ENCODE assay signal across 16 mouse cellular contexts in genomic region chr2:49927362-49927761, GRCm38 (mm10).
DNase-seq lines count a peak whose midpoint lies in the region; ATAC-seq lines count a peak whose summit lies in the region.
"Had no signal": no experiment of that assay in that cellular context is flagged by ENCODE, and none has a peak within 500 bp of the region (broad histone marks: within the 10 kb centered on the region; RNA-seq: fewer than 3 reads in every experiment).

No protein-coding gene starts in this region.

- ATAC-seq in granulocyte monocyte progenitor cell, adult 5-6 weeks (replicated peaks; ENCODE audit: poor library complexity, severe bottlenecking) = peak; percentile 96
- ATAC-seq in megakaryocyte progenitor cell, adult 5-6 weeks (replicated peaks; ENCODE audit: poor library complexity) = peak; percentile 94
- ATAC-seq: forebrain, embryonic 13.5 days; forebrain, embryonic 15.5 days; forebrain, postnatal 0 days had no signal

- peak; percentile 7 for DNase-seq in 416B (ENCODE audit: low read depth)
- DNase-seq in urinary bladder, postnatal 14 days (ENCODE audit: low spot score) = no peak
- DNase-seq in gastrocnemius, adult 8-10 months (ENCODE audit: low spot score in 2 of 2) = no peak
- DNase-seq: adrenal gland, adult 2 months; adrenal gland, postnatal 10 days; adrenal gland, postnatal 25 days; cerebellum, adult 11 months; cerebellum, adult 18-20 months; cerebellum, adult 8-10 months; cerebellum, adult 9-11 months; cerebellum, postnatal 25 days; forebrain, postnatal 0 days had no signal
